Mouse (Mus musculus) embryonic fibroblast, embryonic 13.5 days (primary cell): ENCODE data around the gene Urad.

Experiments used
- CTCF ChIP-seq: IDR thresholded peaks from 2 replicates; pipeline ENCODE4 v1.5.1; 2011; ENCODE audit warnings: mild to moderate bottlenecking, control low read depth, low read length, moderate library complexity, borderline replicate concordance; ENCODE audit not compliant: insufficient read depth
- POLR2A ChIP-seq: IDR thresholded peaks from 2 replicates; pipeline ENCODE4 v1.6.1; 2011; ENCODE audit warnings: low read depth, mild to moderate bottlenecking, control low read depth, low read length, moderate library complexity

DNA sequence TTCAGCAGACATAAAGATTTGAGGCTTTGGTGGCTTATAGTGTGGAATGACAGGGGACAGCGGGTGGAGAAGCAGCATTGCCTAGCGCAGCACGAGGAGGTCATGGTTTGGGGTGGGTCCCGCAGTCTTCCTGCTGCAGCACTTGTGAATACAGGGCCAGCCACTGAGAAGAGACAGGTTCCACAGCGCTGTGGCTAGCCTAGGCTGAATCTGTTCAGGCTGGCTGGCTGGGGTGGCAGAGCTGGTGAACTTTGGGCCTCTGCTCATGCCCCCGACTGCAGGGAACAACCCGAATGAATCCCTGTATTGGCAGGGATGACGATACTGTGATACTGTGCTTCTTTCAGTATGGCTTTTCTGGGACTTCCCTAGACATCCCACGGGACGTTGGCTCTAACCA is 21.7 kb upstream of the Urad start:
- TF ChIP-seq CTCF (no peak), POLR2A (no peak)
